Mouse (Mus musculus): Measurements from ENCODE around the gene Prrg2.

DNA sequence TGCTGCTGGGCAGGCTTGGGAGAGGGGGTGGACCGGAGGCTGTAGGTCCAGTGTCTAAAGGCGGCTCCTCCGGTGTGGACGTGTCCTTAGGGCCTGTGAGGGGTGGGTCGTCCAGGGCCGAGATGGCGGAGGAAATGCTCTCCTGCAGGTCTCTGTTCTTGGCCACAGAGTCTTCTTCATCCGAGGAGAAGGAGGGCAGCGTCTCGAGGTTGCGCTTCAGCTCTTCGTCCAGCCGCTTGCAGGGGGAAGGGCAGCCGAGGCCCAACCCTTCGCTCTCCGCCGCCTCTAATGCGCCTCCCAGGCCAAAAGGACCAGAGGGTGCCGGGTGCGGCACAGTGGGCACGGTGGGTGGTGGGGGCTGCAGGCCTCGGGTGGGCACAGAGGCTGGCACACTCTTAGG is 16.7 kb downstream of the Prrg2 start:
- no peak for TF ChIP-seq CTCF (IDR thresholded peaks at IDR 0.05; ENCODE audit: low read depth, low read length)
- TF ChIP-seq POLR2A (IDR thresholded peaks at IDR 0.05; ENCODE audit: extremely low read depth, insufficient read depth, low read length), result no peak

All from liver, adult 2 months (tissue).